Comparison of ENCODE assay signal across 9 mouse cellular contexts in the genomic region with DNA sequence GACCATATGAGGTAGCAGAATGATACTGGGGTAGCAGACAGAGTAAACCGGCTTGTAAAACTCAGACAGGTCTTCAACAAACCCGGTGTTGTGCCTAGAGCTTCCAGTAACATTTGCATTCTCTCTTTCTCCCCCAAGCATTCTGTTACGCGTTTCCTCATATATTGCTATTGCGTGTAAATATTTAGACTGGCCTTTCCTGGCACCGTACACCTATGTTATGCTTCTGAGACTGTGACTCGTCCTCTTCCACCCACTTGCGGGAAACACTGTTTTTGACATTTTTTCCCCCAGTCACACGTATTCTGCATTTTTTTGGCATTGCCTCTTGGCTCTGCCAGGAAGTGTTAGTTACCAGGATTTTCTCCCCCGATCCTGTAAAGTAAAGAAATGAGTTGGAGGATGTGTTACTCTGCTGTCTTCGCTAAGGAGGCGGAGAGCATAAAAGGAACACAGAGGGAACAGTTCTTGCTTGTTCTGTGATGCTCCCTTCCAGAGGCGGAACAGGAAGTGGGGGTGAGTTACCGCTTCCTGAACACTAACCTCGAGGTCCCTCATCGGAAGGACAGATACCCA.
DNase-seq lines count a peak whose midpoint lies in the region; ATAC-seq lines count a peak whose summit lies in the region.
"Had no signal": no experiment of that assay in that cellular context is flagged by ENCODE, and none has a peak within 500 bp of the region (broad histone marks: within the 10 kb centered on the region; RNA-seq: fewer than 3 reads in every experiment).

No protein-coding gene starts in this region.

- intact Hi-C loops in left cerebral cortex, postnatal 25 days (cut with DNase I), result loop anchor here (1.0 to 2.0 kb wide), 2 partner anchors 54 to 72 kb away; no protein-coding TSS in a partner anchor

- H3K4me3 ChIP-seq in kidney, embryonic 16.5 days (ENCODE audit: low read length), result peak overlapping the region; percentile 2; the same call in 1 of the 2 replicates
- H3K4me3 ChIP-seq: embryonic facial prominence, embryonic 15.5 days; hindbrain, embryonic 15.5 days had no signal

- H3K4me2 ChIP-seq in kidney, embryonic 16.5 days (replicated peaks; ENCODE audit: low read depth, low read length), result peak overlapping the region; percentile 28
- H3K4me2 ChIP-seq: embryonic facial prominence, embryonic 15.5 days; hindbrain, embryonic 15.5 days had no signal

- no peak for ATAC-seq in kidney, embryonic 16.5 days (ENCODE audit: low FRiP score, low TSS enrichment)
- ATAC-seq in megakaryocyte progenitor cell, adult 5-6 weeks (replicated peaks; ENCODE audit: poor library complexity), result no peak

- WGBS in kidney, embryonic 16.5 days, result 66% methylated on average over 16 of the region's 16 CpGs

- peaks cover 15% of the 10 kb centered on the region for H3K4me1 ChIP-seq in kidney, embryonic 16.5 days (ENCODE audit: insufficient read depth, low read length)
- H3K4me1 ChIP-seq: hindbrain, embryonic 15.5 days had no signal

- no peaks in the 10 kb centered on the region for H3K36me3 ChIP-seq in kidney, embryonic 16.5 days (ENCODE audit: insufficient read depth, low read length)
- H3K36me3 ChIP-seq: embryonic facial prominence, embryonic 15.5 days; hindbrain, embryonic 15.5 days had no signal

- H3K9ac ChIP-seq in kidney, embryonic 16.5 days (replicated peaks; ENCODE audit: low read length), result no peak overlapping the region
- H3K9ac ChIP-seq: embryonic facial prominence, embryonic 15.5 days; hindbrain, embryonic 15.5 days had no signal

- peak; percentile 15 for DNase-seq in thymus, postnatal 0 days (ENCODE audit: low spot score)
- no peak for DNase-seq in thymus, postnatal 4 days
- DNase-seq in left cerebral cortex, postnatal 25 days (ENCODE audit: low spot score in 2 of 2), result peak; percentile 49 to 87
- no peak for DNase-seq in embryo, embryonic 11 days
- DNase-seq in ovary, postnatal 36 days (ENCODE audit: low spot score), result no peak

- no peak overlapping the region for H3K27ac ChIP-seq in kidney, embryonic 16.5 days (ENCODE audit: low read length)
- H3K27ac ChIP-seq: embryonic facial prominence, embryonic 15.5 days; hindbrain, embryonic 15.5 days had no signal

- no peaks in the 10 kb centered on the region for H3K9me3 ChIP-seq in kidney, embryonic 16.5 days (ENCODE audit: low read length)
- H3K9me3 ChIP-seq: embryonic facial prominence, embryonic 15.5 days; hindbrain, embryonic 15.5 days had no signal

- H3K27me3 ChIP-seq in kidney, embryonic 16.5 days (ENCODE audit: insufficient read depth, low read length), result no peaks in the 10 kb centered on the region
- H3K27me3 ChIP-seq: embryonic facial prominence, embryonic 15.5 days; hindbrain, embryonic 15.5 days had no signal

Comparison
In these comparisons a context has a peak if more than half of its experiments do, and no peak if none do; other contexts are left out.
1. DNase-seq: peak in thymus, postnatal 0 days (single experiment) and left cerebral cortex, postnatal 25 days (2 of 2); none in thymus, postnatal 4 days (single experiment), embryo, embryonic 11 days (single experiment) and ovary, postnatal 36 days (single experiment).